Mouse (Mus musculus) liver, embryonic 16.5 days (tissue): Measurements from ENCODE around the gene Cdcp1. TPM values are rescaled to one million over a fixed set of nuclear protein-coding genes. Genes with fewer than 3 reads are reported as not detected.
A peak's percentile ranks its signal among the peaks of the same experiment; 100 is the strongest.

Source experiments
- ATAC-seq: fragments of 200-750 bp; cut with Nextera tagmentation; 2 replicates; pipeline ENCODE4 v1.8.0; 2017; ENCODE audit warnings: low read depth, mild to moderate bottlenecking, moderate number of reproducible peaks, moderate library complexity
- H3K27ac ChIP-seq: fragments of 300-500 bp; sonication (generic); 2 replicates; pipeline ENCODE4 v1.5.1; 2014; ENCODE audit warnings: mild to moderate bottlenecking, low read length
- H3K27me3 ChIP-seq: fragments of 300-500 bp; sonication (generic); 2 replicates; pipeline ENCODE4 v1.6.1; 2014; ENCODE audit warnings: low read depth, low read length, mixed read lengths; ENCODE audit not compliant: control insufficient read depth, insufficient read depth
- H3K36me3 ChIP-seq: fragments of 300-500 bp; sonication (generic); 2 replicates; pipeline ENCODE4 v1.6.1; 2014; ENCODE audit warnings: mild to moderate bottlenecking; ENCODE audit not compliant: control insufficient read depth, insufficient read depth
- H3K4me1 ChIP-seq: fragments of 300-500 bp; sonication (generic); 2 replicates; pipeline ENCODE4 v1.6.1; 2014; ENCODE audit warnings: low read depth, low read length, mixed read lengths; ENCODE audit not compliant: control insufficient read depth
- H3K4me2 ChIP-seq: fragments of 300-500 bp; sonication (generic); 2 replicates; pipeline ENCODE4 v1.6.1; 2014; ENCODE audit warnings: low read depth, low read length, mixed read lengths
- H3K4me3 ChIP-seq: fragments of 300-500 bp; sonication (generic); 2 replicates; pipeline ENCODE4 v1.5.1; 2014; ENCODE audit warnings: low read depth, mild to moderate bottlenecking, low read length
- H3K9ac ChIP-seq: fragments of 300-500 bp; sonication (generic); 2 replicates; pipeline ENCODE4 v1.6.1; 2014; ENCODE audit warnings: low read depth, low read length
- H3K9me3 ChIP-seq: fragments of 300-500 bp; sonication (generic); replicated peaks from 2 replicates; pipeline ENCODE4 v1.6.1; 2016; ENCODE audit warnings: low read length; ENCODE audit not compliant: control insufficient read depth
- WGBS: fragments of 180-500 bp; shearing (Covaris S2); extraction: QIAGEN DNeasy Blood & Tissue Kit; methylation state at CpG from one replicate; pipeline ENCODE4 v1.1.7; 2014; ENCODE audit not compliant: insufficient replicate concordance; 5-methylcytosine and 5-hydroxymethylcytosine counted together
- polyA plus RNA-seq: library from polyadenylated mRNA; unstranded; fragments of >200 nt; fragmentation: Nextera tagmentation; extraction: Ambion mirVana; gene quantifications from 2 replicates; pipeline ENCODE4 v1.2.1, GENCODE M21; 2015

The Cdcp1 gene
- polyA plus RNA-seq, result 0.78 and 1.2 TPM in 2 replicates

GRCm38 (mm10) chr9:123215621-123216440, at the start of gene Cdcp1:
Cdcp1 (minus strand) TSS chr9:123216038.
- 15% methylated on average over 45 of the region's 45 CpGs for WGBS
- peak within 1 kb of the TSS; percentile 55 for H3K4me2 ChIP-seq
- H3K27me3 ChIP-seq, result peaks cover 11% of the 10 kb centered on the region
- H3K9me3 ChIP-seq, result no peaks in the 10 kb centered on the region
- ATAC-seq, result peak; percentile 59
- H3K4me3 ChIP-seq, result peak within 1 kb of the TSS; percentile 41
- no peak within 1 kb of the TSS for H3K27ac ChIP-seq
- no peaks in the 10 kb centered on the region; the same call in 1 of the 2 replicates for H3K4me1 ChIP-seq
- H3K36me3 ChIP-seq, result no peaks in the 10 kb centered on the region
- H3K9ac ChIP-seq, result peak within 1 kb of the TSS; percentile 24; the same call in 1 of the 2 replicates

DNA sequence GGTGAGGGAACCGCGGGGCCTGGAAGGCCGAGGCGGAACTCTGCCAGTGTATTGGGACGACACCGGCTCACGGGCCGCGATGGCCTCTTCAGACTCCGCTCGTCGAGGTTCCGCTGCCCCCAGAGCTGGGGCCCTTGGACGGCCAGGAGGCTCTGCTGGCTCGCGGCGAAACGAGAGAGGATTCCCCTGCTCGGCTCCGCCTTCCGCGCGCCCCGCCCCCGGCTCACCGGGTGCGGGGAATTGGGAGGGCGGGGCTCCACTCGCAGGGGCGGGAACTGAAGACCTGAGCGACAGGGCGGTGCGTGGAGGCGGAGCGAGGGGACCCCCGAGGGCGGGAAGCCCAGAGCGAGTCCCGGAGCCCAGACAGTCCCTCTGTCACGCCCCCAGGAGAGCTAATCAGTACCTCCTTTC, 44.8 kb upstream of the Cdcp1 start, which contains the start of gene Tmem158:
Gene Tmem158, minus strand, starts transcription at position 154 of the 411 bp plus-strand sequence.
- Histone ChIP-seq H3K9me3 (no peaks in the 10 kb centered on the region), H3K36me3 (no peaks in the 10 kb centered on the region), H3K4me3 (peak within 1 kb of the TSS; percentile 67), H3K4me2 (peak within 1 kb of the TSS; percentile 87), H3K27me3 (peaks cover 32% of the 10 kb centered on the region), H3K27ac (no peak within 1 kb of the TSS), H3K4me1 (peaks cover 10% of the 10 kb centered on the region), H3K9ac (peak within 1 kb of the TSS; percentile 44; the same call in 1 of the 2 replicates)
- peak; percentile 88 for ATAC-seq
- WGBS, result 0% methylated on average over 39 of the region's 40 CpGs

GRCm38 (mm10) chr9:123259896-123260610, 44.2 kb upstream of the Cdcp1 start:
- peaks cover 32% of the 10 kb centered on the region for H3K27me3 ChIP-seq
- no peaks in the 10 kb centered on the region for H3K9me3 ChIP-seq
- no peaks in the 10 kb centered on the region for H3K36me3 ChIP-seq
- H3K27ac ChIP-seq, result no peak overlapping the region
- H3K9ac ChIP-seq, result peak overlapping the region; percentile 44; the same call in 1 of the 2 replicates
- H3K4me3 ChIP-seq, result peak overlapping the region; percentile 67
- peaks cover 10% of the 10 kb centered on the region for H3K4me1 ChIP-seq
- WGBS, result under 1% methylated on average over 92 of the region's 92 CpGs
- peak overlapping the region; percentile 87 for H3K4me2 ChIP-seq
- ATAC-seq, result peak; percentile 59

- Histone ChIP-seq H3K9me3 (no peaks in the 10 kb centered on the region), H3K27ac (no peak overlapping the region), H3K4me3 (peak overlapping the region; percentile 67), H3K36me3 (no peaks in the 10 kb centered on the region), H3K4me1 (peaks cover 10% of the 10 kb centered on the region), H3K27me3 (peaks cover 32% of the 10 kb centered on the region), H3K4me2 (peak overlapping the region; percentile 87), H3K9ac (peak overlapping the region; percentile 43; the same call in 1 of the 2 replicates)
- 2% methylated on average over 42 of the region's 45 CpGs for WGBS
- ATAC-seq, result peak; percentile 2; the same call in 1 of the 2 replicates
Observed at GRCm38 (mm10) chr9:123259461-123259895, 43.6 kb upstream of the Cdcp1 start.

GRCm38 (mm10) chr9:123258796-123259195, 43.0 kb upstream of the Cdcp1 start:
- Histone ChIP-seq H3K4me2 (no peak overlapping the region), H3K4me3 (no peak overlapping the region), H3K27me3 (peaks cover 32% of the 10 kb centered on the region)

GRCm38 (mm10) chr9:123255736-123256135, 39.9 kb upstream of the Cdcp1 start:
- peaks cover 10% of the 10 kb centered on the region for H3K4me1 ChIP-seq
- H3K27me3 ChIP-seq, result peaks cover 31% of the 10 kb centered on the region
- H3K4me2 ChIP-seq, result no peak overlapping the region
- H3K27ac ChIP-seq, result no peak overlapping the region
- 51% methylated on average over 3 of the region's 3 CpGs for WGBS
- no peaks in the 10 kb centered on the region for H3K9me3 ChIP-seq
- H3K36me3 ChIP-seq, result no peaks in the 10 kb centered on the region
- ATAC-seq, result no peak
- H3K9ac ChIP-seq, result no peak overlapping the region
- no peak overlapping the region for H3K4me3 ChIP-seq

More at GRCm38 (mm10) chr9:123258796-123259195, 43.0 kb upstream of the Cdcp1 start:
- no peak for ATAC-seq
- Histone ChIP-seq H3K9ac (no peak overlapping the region), H3K9me3 (no peaks in the 10 kb centered on the region), H3K36me3 (no peaks in the 10 kb centered on the region), H3K4me1 (peaks cover 10% of the 10 kb centered on the region), H3K27ac (no peak overlapping the region)
- 44% methylated on average over 10 of the region's 10 CpGs for WGBS

DNA sequence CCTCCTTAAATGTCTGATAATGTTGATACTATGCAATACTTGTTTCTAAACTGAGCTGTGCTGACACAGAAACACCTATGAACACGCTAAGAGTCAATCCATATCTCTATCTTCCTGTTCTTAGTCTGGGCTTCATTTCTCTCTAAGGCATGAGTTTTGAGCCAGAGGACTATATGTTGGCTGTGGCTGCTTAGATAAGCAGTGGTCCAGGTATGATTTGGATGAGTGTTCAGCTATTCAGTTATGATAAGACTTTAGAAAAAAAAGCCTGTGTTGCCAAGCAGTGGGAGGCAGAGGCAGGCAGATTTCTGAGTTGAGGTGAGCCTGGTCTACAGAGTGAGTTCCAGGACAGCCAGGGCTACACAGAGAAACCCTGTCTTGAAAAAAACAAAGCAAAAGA, 32.2 kb upstream of the Cdcp1 start:
- Histone ChIP-seq H3K9ac (no peak overlapping the region), H3K36me3 (no peaks in the 10 kb centered on the region), H3K27ac (no peak overlapping the region), H3K9me3 (no peaks in the 10 kb centered on the region), H3K4me1 (no peaks in the 10 kb centered on the region), H3K27me3 (no peaks in the 10 kb centered on the region), H3K4me3 (no peak overlapping the region), H3K4me2 (no peak overlapping the region)
- 0 out of 2 replicates have a peak, but pooled peaks have one; percentile 13 for ATAC-seq
- WGBS, result 35% methylated on average over 1 of the region's 1 CpGs

DNA sequence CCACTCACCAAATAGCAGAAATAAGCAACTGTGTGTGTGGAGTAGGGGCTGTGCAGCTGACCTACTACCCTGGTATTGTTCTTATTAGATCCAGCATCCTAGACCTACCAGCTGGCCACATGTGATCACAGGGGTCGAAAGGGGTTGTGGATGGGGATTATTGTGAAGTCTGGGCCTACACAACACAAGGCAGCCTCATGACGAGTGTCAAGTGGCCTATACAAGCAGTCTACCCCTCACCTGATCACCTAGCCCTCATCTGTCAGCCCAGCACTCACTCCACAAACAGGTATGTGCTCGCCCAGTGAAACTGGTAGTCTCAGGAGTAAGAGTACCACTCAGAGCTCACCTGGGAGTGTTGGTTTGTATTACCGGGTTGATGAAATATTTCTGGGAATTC, 29.3 kb upstream of the Cdcp1 start:
- no peak for ATAC-seq
- no peaks in the 10 kb centered on the region for H3K27me3 ChIP-seq
- no peak overlapping the region for H3K27ac ChIP-seq
- H3K4me2 ChIP-seq, result no peak overlapping the region
- no peaks in the 10 kb centered on the region for H3K36me3 ChIP-seq
- WGBS, result 54% methylated on average over 4 of the region's 4 CpGs
- no peak overlapping the region for H3K4me3 ChIP-seq
- no peaks in the 10 kb centered on the region for H3K9me3 ChIP-seq
- H3K9ac ChIP-seq, result no peak overlapping the region
- H3K4me1 ChIP-seq, result no peaks in the 10 kb centered on the region
